Mouse (Mus musculus) hindbrain, embryonic 10.5 days (tissue): ENCODE measurements around the gene Cdk2ap2. TPM values are rescaled to one million over a fixed set of nuclear protein-coding genes. Genes with fewer than 3 reads are reported as not detected.
"Not testable (repeated sequence)": the region's sequence is repeated elsewhere in the genome, so short reads cannot be mapped to it uniquely, and the experiment has no call there.

ENCODE experiments used
- DNase-seq: peaks from one replicate; pipeline ENCODE4 v3.0.0-alpha.2; 2017; ENCODE audit warnings: low spot score
- H3K27ac ChIP-seq: fragments of 300-500 bp; sonication (generic); 2 replicates; pipeline ENCODE4 v1.5.1; 2016; ENCODE audit warnings: mild to moderate bottlenecking, moderate library complexity
- H3K27me3 ChIP-seq: fragments of 300-500 bp; sonication (generic); 2 replicates; pipeline ENCODE4 v1.6.1; 2016; ENCODE audit warnings: mild to moderate bottlenecking; ENCODE audit not compliant: poor library complexity, insufficient read depth, severe bottlenecking
- H3K36me3 ChIP-seq: fragments of 300-500 bp; sonication (generic); 2 replicates; pipeline ENCODE4 v1.6.1; 2016; ENCODE audit warnings: mild to moderate bottlenecking, moderate library complexity
- H3K4me1 ChIP-seq: fragments of 300-500 bp; sonication (generic); replicated peaks from 2 replicates; pipeline ENCODE4 v1.6.1; 2016; ENCODE audit warnings: mild to moderate bottlenecking
- H3K4me3 ChIP-seq: fragments of 300-500 bp; sonication (generic); 2 replicates; pipeline ENCODE4 v1.5.1; 2016; ENCODE audit warnings: mild to moderate bottlenecking, moderate library complexity
- H3K9me3 ChIP-seq: fragments of 300-500 bp; sonication (generic); 2 replicates; pipeline ENCODE4 v1.6.1; 2016; ENCODE audit warnings: mild to moderate bottlenecking, moderate library complexity
- WGBS: fragments of 180-500 bp; shearing (Covaris S2); methylation state at CpG from one replicate; pipeline ENCODE4 v1.1.7; 2016; 5-methylcytosine and 5-hydroxymethylcytosine counted together
- polyA plus RNA-seq: library from polyadenylated mRNA; unstranded; fragments of >200 nt; fragmentation: Nextera tagmentation; extraction: Ambion mirVana; gene quantifications from 2 replicates; pipeline ENCODE4 v1.2.1, GENCODE M21; 2016

The Cdk2ap2 gene
- polyA plus RNA-seq, 1 experiment from 2014 or later, result 93.3 TPM

DNA sequence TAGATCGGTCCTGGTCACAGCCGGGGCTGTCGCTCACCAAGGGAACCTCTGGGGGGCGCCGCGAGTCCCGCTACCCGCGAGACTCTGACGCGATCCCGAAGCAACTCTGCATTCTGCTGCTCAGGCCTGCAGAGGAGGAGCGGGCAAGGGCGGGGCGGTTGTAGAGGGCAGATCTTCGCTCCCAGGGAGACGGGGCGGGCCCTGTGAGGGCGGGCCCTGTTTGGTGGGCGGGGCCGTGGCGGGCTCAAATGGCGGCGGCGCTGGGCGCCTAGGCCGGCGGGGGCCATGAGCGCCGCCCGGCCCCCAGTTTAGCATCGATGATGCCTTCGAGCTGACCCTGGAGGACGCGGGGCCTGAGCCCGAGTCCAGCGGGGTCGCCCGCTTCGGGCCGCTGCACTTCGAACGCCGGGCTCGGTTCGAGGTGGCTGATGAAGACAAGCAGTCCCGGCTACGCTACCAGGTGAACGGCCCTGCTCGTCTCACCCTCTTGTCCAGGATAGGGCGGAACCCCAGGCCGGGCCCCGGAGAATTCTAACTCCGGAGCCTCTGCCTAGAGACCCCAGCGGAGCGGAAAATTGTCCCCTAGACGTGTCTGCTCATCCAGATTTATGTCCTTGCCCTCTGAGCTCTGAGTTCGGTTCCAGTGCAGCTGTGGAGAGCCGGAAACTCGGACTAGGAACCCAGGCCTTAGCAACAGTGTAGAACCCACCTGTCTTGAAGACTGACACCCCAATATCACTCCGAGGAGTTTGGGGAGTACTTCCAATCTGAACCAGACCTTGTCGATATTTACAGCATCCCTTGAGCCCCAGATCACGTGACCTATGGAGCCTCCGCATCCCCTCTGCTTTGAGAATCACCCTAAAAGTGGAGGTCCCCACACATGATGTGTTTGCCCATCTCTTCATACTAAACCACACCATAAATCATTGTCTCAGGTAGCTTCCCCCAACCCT, 29.0 kb downstream of the Cdk2ap2 start, which contains the start of gene Aip:
TSS of gene Aip (minus strand) at position 118 of the 956 bp plus-strand sequence.
- WGBS, result under 1% methylated on average over 64 of the region's 64 CpGs
- peaks cover 37% of the 10 kb centered on the region for H3K36me3 ChIP-seq
- H3K9me3 ChIP-seq, result no peaks in the 10 kb centered on the region
- H3K27me3 ChIP-seq, result no peaks in the 10 kb centered on the region
- peak; percentile 98 for DNase-seq
- H3K4me3 ChIP-seq, result peak within 1 kb of the TSS; percentile 74
- peaks cover 26% of the 10 kb centered on the region for H3K4me1 ChIP-seq
- H3K27ac ChIP-seq, result peak within 1 kb of the TSS; percentile 95

DNA sequence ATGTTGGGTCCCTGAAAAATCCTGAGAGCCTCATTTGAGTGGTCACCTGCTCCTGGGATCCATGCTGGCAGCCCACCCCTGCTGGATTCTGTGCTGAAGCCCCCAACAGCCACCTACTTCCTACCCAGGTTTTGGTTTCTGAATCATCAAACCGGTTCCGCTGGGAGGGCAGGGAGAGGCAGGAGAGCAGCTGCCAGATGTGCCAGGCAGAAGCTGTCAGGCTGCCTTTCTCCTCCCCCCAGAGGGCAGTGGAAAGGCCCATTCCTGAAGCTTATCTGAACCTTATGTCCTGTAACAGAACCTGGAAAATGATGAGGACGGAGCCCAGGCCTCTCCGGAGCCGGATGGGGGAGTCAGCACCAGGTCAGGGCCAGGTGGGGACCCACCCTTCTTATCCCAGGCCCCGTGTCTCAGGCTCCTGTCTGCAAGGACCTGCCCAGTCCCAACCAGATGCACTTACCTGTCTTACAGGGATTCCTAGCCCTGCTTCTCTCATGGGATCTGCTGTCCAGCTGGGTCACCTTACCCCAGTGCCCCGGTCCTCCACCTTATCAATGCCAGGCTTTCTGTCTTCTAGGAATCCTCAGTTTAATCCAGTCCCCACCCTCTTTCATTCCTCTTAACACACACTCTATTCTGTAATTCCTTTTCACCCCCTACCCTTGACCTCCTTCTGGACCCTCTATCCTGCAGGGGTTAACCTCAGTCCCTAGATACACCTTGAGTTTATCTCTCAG, 29.9 kb downstream of the Cdk2ap2 start:
- Histone ChIP-seq H3K9me3 (no peaks in the 10 kb centered on the region), H3K36me3 (peaks cover 46% of the 10 kb centered on the region), H3K27me3 (no peaks in the 10 kb centered on the region), H3K4me3 (peak overlapping the region; percentile 74), H3K4me1 (peaks cover 25% of the 10 kb centered on the region), H3K27ac (peak overlapping the region; percentile 95)
- WGBS, result 63% methylated on average over 7 of the region's 7 CpGs
- peak; percentile 16 for DNase-seq

DNA sequence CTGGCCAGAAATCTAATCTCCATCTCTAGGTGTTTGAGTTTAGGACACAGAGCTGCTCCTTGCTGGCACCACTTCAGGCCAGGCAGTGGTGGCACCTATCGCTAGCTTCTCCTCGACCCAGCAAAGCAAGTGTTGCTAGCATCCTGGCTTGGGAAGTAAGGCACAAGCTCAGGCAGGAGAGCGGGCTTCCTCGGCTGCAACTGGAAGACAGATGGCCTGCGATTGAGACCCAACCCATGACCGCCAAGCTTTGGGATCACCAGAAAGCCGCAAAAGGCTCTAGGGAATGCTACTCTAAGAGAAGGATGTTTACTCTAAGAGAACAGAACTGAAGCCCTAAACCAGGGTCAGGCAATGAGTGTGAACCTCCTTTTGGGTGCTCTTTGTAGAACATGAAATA, 32.5 kb downstream of the Cdk2ap2 start:
- peaks cover 25% of the 10 kb centered on the region for H3K4me1 ChIP-seq
- WGBS, result 94% methylated on average over 7 of the region's 7 CpGs
- no peaks in the 10 kb centered on the region for H3K9me3 ChIP-seq
- no peak overlapping the region for H3K27ac ChIP-seq
- no peak overlapping the region for H3K4me3 ChIP-seq
- no peak for DNase-seq
- no peaks in the 10 kb centered on the region for H3K27me3 ChIP-seq
- peaks cover 62% of the 10 kb centered on the region for H3K36me3 ChIP-seq

DNA sequence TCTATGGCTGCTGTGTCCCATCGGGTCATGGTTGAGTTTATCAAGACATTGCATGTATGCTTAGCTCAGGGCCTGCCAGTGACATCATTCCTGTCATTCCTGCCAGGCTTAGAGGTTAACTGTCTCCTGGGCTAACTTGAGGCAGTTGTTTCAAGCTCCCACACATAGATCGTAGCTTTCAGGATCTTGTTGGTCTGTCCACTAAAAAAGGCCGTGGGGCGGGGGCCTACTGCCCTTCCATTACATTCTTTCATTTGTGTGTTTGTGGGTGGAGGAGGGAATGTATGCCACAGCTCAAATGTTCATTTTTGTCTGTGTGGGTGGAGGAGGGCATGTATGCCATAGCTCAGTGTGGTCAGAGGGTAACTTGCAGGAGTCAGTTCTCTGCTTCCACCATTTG, 33.1 kb downstream of the Cdk2ap2 start:
- Histone ChIP-seq H3K4me3 (no peak overlapping the region), H3K36me3 (peaks cover 62% of the 10 kb centered on the region), H3K27me3 (no peaks in the 10 kb centered on the region), H3K4me1 (peaks cover 24% of the 10 kb centered on the region), H3K9me3 (no peaks in the 10 kb centered on the region), H3K27ac (no peak overlapping the region)
- DNase-seq, result no peak
- 87% methylated on average over 4 of the region's 4 CpGs for WGBS

GRCm38 (mm10) chr19:4131075-4131474, 34.1 kb downstream of the Cdk2ap2 start:
- 94% methylated on average over 5 of the region's 5 CpGs for WGBS

GRCm38 (mm10) chr19:4131768-4132167, 34.8 kb downstream of the Cdk2ap2 start:
- H3K9me3 ChIP-seq, result no peaks in the 10 kb centered on the region
- peaks cover 9% of the 10 kb centered on the region for H3K4me1 ChIP-seq
- H3K27ac ChIP-seq, result no peak overlapping the region
- no peak overlapping the region for H3K4me3 ChIP-seq
- WGBS, result 83% methylated on average over 2 of the region's 2 CpGs
- no peaks in the 10 kb centered on the region for H3K27me3 ChIP-seq
- no peak for DNase-seq
- H3K36me3 ChIP-seq, result peaks cover 62% of the 10 kb centered on the region

More at GRCm38 (mm10) chr19:4131075-4131474, 34.1 kb downstream of the Cdk2ap2 start:
- Histone ChIP-seq H3K27ac (no peak overlapping the region), H3K4me3 (no peak overlapping the region), H3K9me3 (no peaks in the 10 kb centered on the region), H3K4me1 (peaks cover 15% of the 10 kb centered on the region), H3K36me3 (peaks cover 62% of the 10 kb centered on the region), H3K27me3 (no peaks in the 10 kb centered on the region)
- DNase-seq, result no peak

DNA sequence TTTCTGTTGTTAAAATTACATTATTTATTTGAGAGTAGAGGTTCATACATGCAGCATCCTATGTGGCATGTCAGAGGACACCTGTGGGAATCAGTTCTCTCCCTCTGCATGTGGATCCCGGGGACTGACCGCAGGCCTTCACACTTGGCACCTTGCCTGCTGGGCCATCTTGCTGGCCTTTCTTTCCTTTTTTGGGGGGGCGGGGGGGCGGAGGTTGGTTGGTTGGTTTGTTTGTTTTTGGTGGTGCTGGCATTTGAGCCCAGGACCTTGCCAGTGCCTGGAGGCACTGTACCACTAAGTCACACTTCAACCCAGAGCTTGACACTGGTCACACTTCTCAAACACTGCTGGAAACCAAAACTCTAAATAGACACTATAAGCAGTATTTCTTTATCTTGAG, 37.4 kb downstream of the Cdk2ap2 start:
- no peak for DNase-seq
- no peak overlapping the region for H3K4me3 ChIP-seq
- 96% methylated on average over 4 of the region's 4 CpGs for WGBS
- no peak overlapping the region for H3K27ac ChIP-seq
- no peaks in the 10 kb centered on the region for H3K9me3 ChIP-seq
- H3K36me3 ChIP-seq, result peaks cover 41% of the 10 kb centered on the region
- H3K4me1 ChIP-seq, result peaks cover 5% of the 10 kb centered on the region
- no peaks in the 10 kb centered on the region; the same call in 1 of the 2 replicates for H3K27me3 ChIP-seq

DNA sequence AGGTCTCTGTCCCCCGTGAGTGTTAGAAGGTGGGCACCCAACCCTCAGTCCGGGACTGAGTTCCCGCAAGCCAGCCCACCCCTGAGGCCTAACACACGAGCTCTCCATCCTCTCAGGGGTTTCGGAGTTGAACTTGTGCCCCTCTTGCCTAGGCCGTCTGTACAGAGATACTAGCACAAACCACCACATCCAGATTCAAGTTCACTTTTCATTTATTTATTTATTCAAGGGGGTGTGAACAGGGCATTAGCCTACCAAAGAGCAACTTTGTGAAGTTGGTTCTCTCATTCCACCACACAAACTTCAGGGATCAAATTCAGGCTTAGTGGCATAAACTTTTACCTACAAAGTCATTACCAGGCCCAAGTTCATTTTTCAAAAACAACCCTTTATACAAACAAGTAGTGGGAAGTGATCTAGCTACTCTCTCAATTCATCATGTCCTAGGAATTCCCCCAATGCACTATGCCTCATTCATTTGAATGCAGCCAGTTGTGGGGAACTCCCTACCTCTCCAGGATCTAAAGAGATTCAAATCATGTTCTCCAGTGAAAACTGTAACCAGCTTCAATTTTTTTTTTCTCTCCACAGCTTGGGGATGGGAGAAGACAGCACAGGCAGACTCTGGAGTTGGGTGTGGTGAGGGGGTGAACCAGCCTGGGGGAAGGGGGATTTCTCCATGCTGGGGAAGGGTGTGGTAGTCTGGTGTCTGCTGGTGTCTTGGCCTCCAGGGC, 38.4 kb downstream of the Cdk2ap2 start:
- 81% methylated on average over 6 of the region's 6 CpGs for WGBS
- peaks cover 32% of the 10 kb centered on the region for H3K36me3 ChIP-seq
- not testable (repeated sequence) for H3K4me3 ChIP-seq, DNase-seq, H3K27me3 ChIP-seq, H3K4me1 ChIP-seq, H3K27ac ChIP-seq, H3K9me3 ChIP-seq

DNA sequence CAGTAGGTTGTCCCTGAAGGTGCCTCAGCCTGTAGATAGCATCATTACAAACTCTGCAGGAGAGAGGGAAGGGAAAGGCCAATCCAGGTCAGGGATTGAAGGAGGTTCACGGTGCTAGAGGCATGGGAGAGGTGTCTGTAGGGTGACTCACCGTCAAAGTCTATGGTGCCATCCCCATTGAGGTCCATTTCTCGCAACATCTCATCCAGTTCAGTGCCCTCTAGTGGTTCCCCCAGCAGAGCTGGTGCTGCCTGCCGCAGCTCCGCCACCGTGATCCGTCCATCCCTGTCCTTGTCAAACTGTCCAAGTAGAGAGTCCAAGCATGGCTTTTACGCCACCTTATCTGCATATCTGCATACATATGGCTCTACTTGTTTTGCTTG, 39.0 kb downstream of the Cdk2ap2 start:
- not testable (repeated sequence) for H3K27ac ChIP-seq, H3K4me3 ChIP-seq, H3K4me1 ChIP-seq, H3K9me3 ChIP-seq, DNase-seq, H3K27me3 ChIP-seq
- H3K36me3 ChIP-seq, result peaks cover 26% of the 10 kb centered on the region
- 28% methylated on average over 8 of the region's 8 CpGs for WGBS

DNA sequence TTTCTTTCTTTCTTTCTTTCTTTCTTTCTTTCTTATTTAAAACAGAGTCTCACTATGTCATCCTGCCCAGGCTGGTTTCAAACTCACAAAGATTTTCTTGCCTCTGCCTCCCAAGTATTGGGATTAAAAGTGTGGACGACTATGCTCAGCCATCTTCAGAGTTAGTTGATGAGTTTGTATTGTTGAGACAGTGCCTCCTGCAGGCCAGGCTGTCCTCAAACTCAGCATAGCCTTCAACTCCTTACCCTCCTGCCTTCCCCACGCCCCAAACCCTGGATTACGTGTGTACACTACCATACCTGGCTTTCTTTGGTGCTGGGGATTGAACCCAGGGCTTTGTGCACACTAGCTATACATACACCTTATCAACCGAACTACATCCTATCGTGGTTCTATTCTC, 39.5 kb downstream of the Cdk2ap2 start:
- H3K27me3 ChIP-seq, result no peaks in the 10 kb centered on the region; the same call in 1 of the 2 replicates
- H3K9me3 ChIP-seq, result no peaks in the 10 kb centered on the region
- H3K4me3 ChIP-seq, result no peak overlapping the region
- no peak overlapping the region for H3K27ac ChIP-seq
- H3K4me1 ChIP-seq, result peaks cover 8% of the 10 kb centered on the region
- H3K36me3 ChIP-seq, result peaks cover 21% of the 10 kb centered on the region
- no peak for DNase-seq
- 79% methylated on average over 5 of the region's 5 CpGs for WGBS

DNA sequence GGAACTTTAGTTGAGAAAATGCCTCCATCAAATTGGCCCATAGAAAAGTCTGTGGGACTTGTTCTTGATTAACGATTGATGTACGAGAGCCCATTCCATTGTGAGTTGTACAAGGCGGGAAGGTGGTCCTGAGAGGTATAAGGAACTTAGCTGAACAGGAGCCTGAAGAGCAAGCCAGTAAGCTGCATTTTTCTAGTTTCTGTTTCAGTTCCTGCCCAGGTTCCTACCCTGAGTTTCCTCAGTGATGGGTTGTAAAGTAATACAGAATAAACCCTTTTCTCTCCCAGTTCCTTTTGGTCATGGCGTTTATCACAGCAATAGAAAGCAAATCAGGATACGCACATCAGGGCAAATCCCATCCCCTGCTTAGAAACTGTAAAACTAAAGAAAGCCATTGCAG, 40.9 kb downstream of the Cdk2ap2 start:
- 86% methylated on average over 5 of the region's 5 CpGs for WGBS

GRCm38 (mm10) chr19:4139446-4139845, 42.5 kb downstream of the Cdk2ap2 start, which contains the start of gene Gpr152:
TSS of gene Gpr152 (plus strand) at chr19:4139787.
- Histone ChIP-seq H3K4me1 (peaks cover 13% of the 10 kb centered on the region), H3K9me3 (no peaks in the 10 kb centered on the region), H3K36me3 (no peaks in the 10 kb centered on the region), H3K27me3 (no peaks in the 10 kb centered on the region; the same call in 1 of the 2 replicates), H3K4me3 (no peak within 1 kb of the TSS), H3K27ac (0 out of 2 replicates have a peak within 1 kb of the TSS, but pooled peaks have one; percentile 8)
- WGBS, result 69% methylated on average over 2 of the region's 2 CpGs
- no peak for DNase-seq

More for the DNA sequence above, 40.9 kb downstream of the Cdk2ap2 start:
- Histone ChIP-seq H3K27me3 (no peaks in the 10 kb centered on the region; the same call in 1 of the 2 replicates), H3K36me3 (peaks cover 6% of the 10 kb centered on the region), H3K4me1 (peaks cover 8% of the 10 kb centered on the region), H3K27ac (no peak overlapping the region), H3K4me3 (no peak overlapping the region), H3K9me3 (no peaks in the 10 kb centered on the region)
- no peak for DNase-seq
